Mouse (Mus musculus): Measurements from ENCODE around the gene Zfp784.

GRCm38 (mm10) chr7:4996934-4997333 lies 41.3 kb downstream of the Zfp784 start:
- no peak for TF ChIP-seq USF1 (IDR thresholded peaks at IDR 0.05; ENCODE audit: low read depth)
- no peak for TF ChIP-seq MAX (IDR thresholded peaks at IDR 0.05; ENCODE audit: low read depth)
- TF ChIP-seq E2F4 (IDR thresholded peaks at IDR 0.05; ENCODE audit: insufficient read depth): no peak
- no peak for TF ChIP-seq POLR2A (IDR thresholded peaks at IDR 0.05; ENCODE audit: insufficient read length, low read depth)
- no peak for TF ChIP-seq POLR2AphosphoS2 (IDR thresholded peaks at IDR 0.05; ENCODE audit: insufficient read length, low read depth)
- TF ChIP-seq CEBPB (IDR thresholded peaks at IDR 0.05; ENCODE audit: insufficient read depth, poor library complexity, severe bottlenecking): no peak
- TF ChIP-seq REST (IDR thresholded peaks at IDR 0.05; ENCODE audit: insufficient read depth, insufficient read length): no peak
- TF ChIP-seq MYOD1 (IDR thresholded peaks at IDR 0.05; ENCODE audit: control insufficient read depth in 1 of 3, insufficient read length in 2 of 3, low read depth in 2 of 3): no peak
- no peak for TF ChIP-seq TCF3 (IDR thresholded peaks at IDR 0.05; ENCODE audit: insufficient read length, low read depth)
- no peak for TF ChIP-seq TCF12 (IDR thresholded peaks at IDR 0.05; ENCODE audit: insufficient read depth, poor library complexity, severe bottlenecking)

Data from myocyte (in vitro differentiated cells).